Mouse (Mus musculus) bone marrow, adult 2 months (tissue): Measurements from ENCODE around the gene Akap10. TPM values are rescaled to one million over a fixed set of nuclear protein-coding genes. Genes with fewer than 3 reads are reported as not detected.

ENCODE experiments used
- H3K27ac ChIP-seq: fragments of 200-500 bp; 2 replicates; pipeline ENCODE4 v1.5.1; 2012; ENCODE audit warnings: low read depth, mild to moderate bottlenecking, control low read depth, inconsistent platforms, low read length; ENCODE audit not compliant: control insufficient read depth, poor library complexity, insufficient read depth
- H3K4me1 ChIP-seq: fragments of 200-500 bp; 2 replicates; pipeline ENCODE4 v1.6.1; 2011; ENCODE audit warnings: low read length; ENCODE audit not compliant: control insufficient read depth, insufficient read depth
- H3K4me3 ChIP-seq: fragments of 200-500 bp; replicated peaks from 2 replicates; pipeline ENCODE3; 2011; ENCODE audit warnings: mild to moderate bottlenecking, low read depth, low read length, control low read depth; ENCODE audit not compliant: control insufficient read depth
- CTCF ChIP-seq: fragments of 200-500 bp; IDR thresholded peaks from 2 replicates; pipeline ENCODE4 v1.5.1; 2011; ENCODE audit warnings: low read length, control low read depth; ENCODE audit not compliant: control insufficient read depth, insufficient read depth
- POLR2A ChIP-seq: fragments of 200-500 bp; IDR thresholded peaks from 2 replicates; pipeline ENCODE4 v1.6.1; 2011; ENCODE audit warnings: low read depth, mild to moderate bottlenecking, control low read depth, low read length, borderline replicate concordance; ENCODE audit not compliant: control insufficient read depth
- WGBS: fragments of 180-500 bp; shearing (Covaris S2); methylation state at CpG from one replicate; pipeline ENCODE4 v1.1.7; 2018; 5-methylcytosine and 5-hydroxymethylcytosine counted together
- polyA plus RNA-seq: library from polyadenylated mRNA; stranded (reverse); fragments of >200 nt; gene quantifications from 2 replicates; pipeline ENCODE4 v1.2.4, GENCODE M21; 2011; ENCODE audit warnings: low replicate concordance; ENCODE audit not compliant: missing spikeins, insufficient read depth, insufficient read length

Gene Akap10
- 7.2 and 25.6 TPM in 2 replicates for polyA plus RNA-seq

- TF ChIP-seq POLR2A, result peak; percentile 84; the same call in 1 of the 2 replicates
- no peak; the same call in 1 of the 2 replicates for TF ChIP-seq CTCF
- H3K27ac ChIP-seq, result peak within 1 kb of the TSS; percentile 90
- no peaks in the 10 kb centered on the region; the same call in 1 of the 2 replicates for H3K4me1 ChIP-seq
- H3K4me3 ChIP-seq, result peak within 1 kb of the TSS; percentile 91
- WGBS, result under 1% methylated on average over 43 of the region's 43 CpGs
These were observed at the start of gene Akap10 for GRCm38 (mm10) chr11:61930098-61930517. Gene Akap10 (minus strand): TSS chr11:61930252.

- no peaks in the 10 kb centered on the region; the same call in 1 of the 2 replicates for H3K4me1 ChIP-seq
These were observed 45.7 kb upstream of the Akap10 start for GRCm38 (mm10) chr11:61975783-61976182.

GRCm38 (mm10) chr11:61974106-61974707, 44.2 kb upstream of the Akap10 start:
- TF ChIP-seq POLR2A, result no peak
- no peak for TF ChIP-seq CTCF
- 64% methylated on average over 13 of the region's 13 CpGs for WGBS
- Histone ChIP-seq H3K27ac (no peak overlapping the region), H3K4me3 (no peak overlapping the region), H3K4me1 (no peaks in the 10 kb centered on the region; the same call in 1 of the 2 replicates)

More at GRCm38 (mm10) chr11:61975783-61976182, 45.7 kb upstream of the Akap10 start:
- TF ChIP-seq POLR2A (no peak), CTCF (no peak)
- no peak overlapping the region for H3K27ac ChIP-seq
- no peak overlapping the region for H3K4me3 ChIP-seq
- 82% methylated on average over 1 of the region's 1 CpGs for WGBS

GRCm38 (mm10) chr11:61971441-61972221, 41.6 kb upstream of the Akap10 start:
- no peak overlapping the region for H3K4me3 ChIP-seq
- no peaks in the 10 kb centered on the region; the same call in 1 of the 2 replicates for H3K4me1 ChIP-seq
- no peak for TF ChIP-seq POLR2A
- no peak for TF ChIP-seq CTCF
- no peak overlapping the region for H3K27ac ChIP-seq
- WGBS, result 84% methylated on average over 7 of the region's 7 CpGs

GRCm38 (mm10) chr11:61970901-61971300, 40.8 kb upstream of the Akap10 start:
- 68% methylated on average over 5 of the region's 5 CpGs for WGBS
- Histone ChIP-seq H3K27ac (no peak overlapping the region), H3K4me3 (no peak overlapping the region), H3K4me1 (no peaks in the 10 kb centered on the region; the same call in 1 of the 2 replicates)
- TF ChIP-seq CTCF (no peak), POLR2A (no peak)

- 68% methylated on average over 2 of the region's 2 CpGs for WGBS
- peak overlapping the region; percentile 5; the same call in 1 of the 2 replicates for H3K27ac ChIP-seq
- no peak for TF ChIP-seq CTCF
- TF ChIP-seq POLR2A, result no peak
- no peak overlapping the region for H3K4me3 ChIP-seq
- no peaks in the 10 kb centered on the region; the same call in 1 of the 2 replicates for H3K4me1 ChIP-seq
These were observed 38.8 kb upstream of the Akap10 start for GRCm38 (mm10) chr11:61968875-61969274.

GRCm38 (mm10) chr11:61967034-61967433, 37.0 kb upstream of the Akap10 start:
- Histone ChIP-seq H3K4me3 (no peak overlapping the region), H3K27ac (no peak overlapping the region), H3K4me1 (peaks cover 1% of the 10 kb centered on the region; the same call in 1 of the 2 replicates)
- no peak for TF ChIP-seq CTCF
- no peak for TF ChIP-seq POLR2A
- 70% methylated on average over 8 of the region's 8 CpGs for WGBS

GRCm38 (mm10) chr11:61964611-61965010, 34.6 kb upstream of the Akap10 start:
- Histone ChIP-seq H3K4me3 (no peak overlapping the region), H3K27ac (no peak overlapping the region), H3K4me1 (peaks cover 1% of the 10 kb centered on the region; the same call in 1 of the 2 replicates)
- TF ChIP-seq POLR2A, result no peak
- no peak for TF ChIP-seq CTCF
- 89% methylated on average over 5 of the region's 5 CpGs for WGBS
